Mouse (Mus musculus) cerebellum, adult 11-12 months (tissue): ENCODE measurements around the gene Olfr310.

Experiments
- DNase-seq: peaks from one replicate; pipeline ENCODE4 v3.0.0; 2022

The Olfr310 gene

DNA sequence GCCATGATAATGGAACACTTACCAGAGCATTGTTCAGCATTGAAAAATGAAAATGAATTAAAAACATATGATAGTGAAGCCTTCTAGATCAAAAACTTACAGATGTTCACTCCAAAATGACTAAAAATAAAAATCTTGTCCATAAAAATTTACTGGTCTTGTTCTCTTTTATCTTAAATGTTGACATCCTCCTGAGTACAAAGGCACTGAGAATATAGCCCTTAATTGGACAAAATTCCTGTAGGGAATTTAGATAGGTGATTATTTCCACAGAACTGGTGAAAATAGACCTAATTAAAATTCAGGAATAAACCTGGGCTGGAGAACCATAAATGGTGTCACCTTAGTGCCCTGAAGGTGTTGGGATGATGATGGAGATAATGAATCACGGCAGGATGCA lies at the start of gene Olfr310:
Gene Olfr310 (minus strand): TSS at position 101 of the 400 bp plus-strand sequence.
- no peak for DNase-seq

GRCm38 (mm10) chr7:86325530-86325929 lies 48.6 kb upstream of the Olfr310 start, which contains the start of gene Olfr308:
Gene Olfr308 (minus strand): TSS chr7:86325630.
- no peak for DNase-seq

DNA sequence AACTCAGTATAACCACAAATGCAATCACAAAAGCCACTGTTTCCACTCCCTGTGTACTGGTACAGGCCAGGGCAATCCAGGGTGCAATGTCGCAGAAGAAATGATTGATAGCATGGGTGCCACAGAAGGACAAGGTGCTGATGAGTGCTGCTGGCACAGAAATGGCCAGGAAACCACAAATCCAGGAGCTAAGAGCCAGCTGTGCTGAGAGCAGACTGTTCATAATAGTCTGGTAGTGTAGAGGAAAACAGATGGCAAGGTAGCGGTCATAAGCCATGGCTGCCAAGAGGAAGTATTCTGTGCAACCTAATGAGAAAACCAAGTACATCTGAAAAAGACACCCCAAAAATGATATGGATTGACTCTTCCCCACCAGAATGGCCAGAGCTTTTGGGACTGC lies 44.4 kb upstream of the Olfr310 start:
- DNase-seq: no peak

DNA sequence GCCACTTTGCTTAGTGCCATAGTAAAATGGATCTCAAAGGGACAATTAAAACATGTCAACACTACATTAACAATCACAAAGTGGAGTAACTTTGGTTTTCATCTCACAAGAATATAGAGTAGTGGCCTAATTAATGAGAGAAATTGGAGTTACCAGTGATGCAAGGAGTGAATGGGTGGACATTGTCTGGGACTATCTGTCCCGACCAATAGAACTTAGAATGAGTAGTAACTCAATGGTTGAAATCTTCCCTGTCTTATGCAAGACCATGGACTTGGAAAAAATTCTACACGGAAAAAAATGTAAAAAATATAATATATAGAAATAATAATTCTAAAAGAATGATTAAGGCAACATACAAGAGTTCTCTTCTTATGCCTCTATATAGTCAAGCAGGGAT lies 36.6 kb upstream of the Olfr310 start, which contains the start of gene Olfr309:
Gene Olfr309 (minus strand): TSS at position 101 of the 400 bp plus-strand sequence.
- no peak for DNase-seq

GRCm38 (mm10) chr7:86246208-86246607 lies 30.8 kb downstream of the Olfr310 start, which contains the start of gene Vmn2r76:
Gene Vmn2r76 (minus strand): TSS chr7:86246308.
- no peak for DNase-seq
